Mouse (Mus musculus) regulatory T cell (primary cell): Measurements from ENCODE around the gene Ankfy1.

Experiments used
- in situ Hi-C: fragments of 300-600 bp; cut with MboI, MseI; formaldehyde crosslinking; loops from one replicate; pipeline ENCODE4 v1.15.1; 2025; ENCODE audit warnings: high pct_unique_total_duplicates

The Ankfy1 gene

DNA sequence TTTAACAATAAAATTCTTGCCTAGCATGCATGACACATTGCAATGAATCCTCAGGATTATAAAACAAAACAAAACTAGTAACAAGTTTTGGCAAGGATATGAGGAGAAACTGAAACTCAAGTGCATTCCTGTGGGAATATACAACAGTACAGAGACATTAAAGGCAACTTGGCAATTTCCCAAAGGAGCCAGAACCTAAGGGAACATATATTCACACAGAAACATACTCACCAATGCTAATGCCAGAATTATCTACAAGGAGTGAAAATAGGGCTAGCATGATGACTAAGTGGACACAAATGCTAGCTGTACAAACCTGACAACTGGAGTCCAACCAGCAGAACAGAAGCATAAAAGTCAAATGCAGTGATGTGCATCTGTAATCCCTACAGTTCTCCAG is 102.2 kb downstream of the Ankfy1 start:
- in situ Hi-C loops: no loop called here

DNA sequence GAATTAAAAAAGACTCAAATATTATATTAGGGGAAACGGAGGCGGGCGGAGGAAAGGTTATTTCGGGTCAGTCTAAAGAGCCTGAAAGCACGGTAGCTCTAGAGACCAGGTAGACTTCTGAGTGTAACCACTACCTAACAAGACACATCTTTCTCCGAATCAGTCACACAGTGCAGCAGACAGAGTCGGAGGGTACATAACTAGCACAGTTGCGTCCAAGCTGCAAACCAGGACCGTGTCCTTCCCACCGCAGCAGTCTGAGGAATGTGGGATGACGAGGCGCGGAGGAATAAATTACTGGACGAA is 105.3 kb downstream of the Ankfy1 start:
- in situ Hi-C loops: no loop called here

DNA sequence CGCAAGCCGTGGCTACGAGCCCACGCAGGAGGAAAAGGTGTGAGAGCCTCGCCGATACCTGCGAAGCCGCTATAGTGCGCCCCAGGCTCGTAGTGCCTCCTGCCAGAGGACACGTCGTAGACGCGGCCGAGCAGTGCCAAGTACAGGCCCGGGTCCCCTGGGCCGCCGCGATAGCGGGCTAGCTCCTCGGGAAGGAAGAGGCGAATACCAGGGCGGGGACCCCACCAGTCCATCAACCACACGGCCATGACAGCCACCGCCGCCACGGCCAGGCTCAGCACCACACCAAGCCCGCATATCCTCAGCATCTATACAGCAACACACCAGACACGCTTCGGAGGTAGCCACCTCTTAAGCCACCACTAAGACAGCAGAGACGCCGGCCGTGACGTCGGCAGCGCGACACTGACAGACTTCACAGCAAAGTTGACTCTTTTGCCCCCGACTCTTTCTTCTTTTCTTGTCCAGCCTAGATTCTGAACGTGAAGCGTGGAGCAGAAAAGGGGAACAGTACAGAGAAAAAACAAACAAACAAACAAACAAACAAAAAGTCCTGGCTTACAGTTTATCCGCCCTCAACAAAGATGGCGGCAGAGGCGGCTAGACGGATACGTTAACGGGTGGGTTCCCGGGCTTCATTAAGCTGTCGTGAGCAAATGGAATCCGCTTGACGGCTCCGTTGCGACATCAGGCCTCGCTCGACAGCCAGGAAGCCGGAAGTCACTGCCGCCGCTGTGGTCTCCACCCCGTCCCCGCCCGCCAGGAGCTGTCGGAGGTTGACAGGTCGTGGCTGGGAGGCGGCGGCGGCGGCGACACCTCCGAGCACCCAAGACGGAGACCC is 105.9 kb downstream of the Ankfy1 start, which contains the start of the genes Cyb5d2 and Zzef1:
Cyb5d2 (minus strand) TSS at position 688 of the 841 bp plus-strand sequence.
Zzef1 (plus strand) TSS at position 772 of the 841 bp plus-strand sequence.
- in situ Hi-C loops: no loop called here

DNA sequence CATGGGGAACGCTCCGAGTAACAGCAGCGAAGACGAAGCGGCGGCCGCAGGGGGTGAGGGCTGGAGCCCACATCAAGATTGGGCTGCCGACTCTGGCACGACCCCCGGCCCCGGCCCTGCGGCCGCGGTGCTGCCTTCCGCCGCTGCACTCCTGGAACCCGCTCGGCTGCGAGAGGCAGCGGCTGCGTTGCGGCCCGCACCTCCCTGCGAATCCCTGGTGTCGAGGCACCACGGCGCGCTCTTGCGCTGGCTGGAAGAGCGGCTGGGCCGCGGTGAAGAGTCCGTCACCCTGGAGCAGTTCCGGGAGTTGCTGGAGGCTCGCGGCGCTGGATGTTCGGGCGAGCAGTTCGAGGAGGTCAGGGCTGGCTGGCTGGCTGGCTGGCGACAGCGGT is 106.5 kb downstream of the Ankfy1 start:
- in situ Hi-C loops: no loop called here

DNA sequence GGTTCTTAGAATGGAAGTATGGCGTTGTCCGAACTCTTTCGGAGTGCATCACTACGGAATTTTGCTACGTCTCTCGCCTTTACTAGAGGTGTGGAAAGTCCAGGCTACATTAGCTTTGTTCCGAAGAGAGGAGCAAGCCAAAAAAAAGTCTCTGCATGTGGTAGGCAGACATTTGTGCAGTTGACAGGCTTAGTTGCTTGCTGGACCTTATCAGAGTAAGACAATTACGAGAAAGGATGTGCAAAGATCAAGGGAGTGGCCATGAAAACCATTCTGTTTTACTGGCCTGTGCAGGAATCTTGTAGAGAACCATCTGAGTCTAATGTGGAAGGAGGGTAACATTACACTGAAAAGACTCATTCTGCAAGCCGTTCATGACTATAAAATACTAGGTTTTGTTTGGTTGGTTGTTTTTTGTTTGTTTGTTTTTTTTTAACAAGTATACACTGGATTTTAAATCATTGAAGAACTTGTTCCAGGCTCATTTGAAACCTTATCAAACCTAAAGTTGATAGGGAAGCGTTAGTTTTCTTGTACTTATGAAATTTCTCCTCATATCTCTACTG is 107.0 kb downstream of the Ankfy1 start:
- in situ Hi-C loops: no loop called here

DNA sequence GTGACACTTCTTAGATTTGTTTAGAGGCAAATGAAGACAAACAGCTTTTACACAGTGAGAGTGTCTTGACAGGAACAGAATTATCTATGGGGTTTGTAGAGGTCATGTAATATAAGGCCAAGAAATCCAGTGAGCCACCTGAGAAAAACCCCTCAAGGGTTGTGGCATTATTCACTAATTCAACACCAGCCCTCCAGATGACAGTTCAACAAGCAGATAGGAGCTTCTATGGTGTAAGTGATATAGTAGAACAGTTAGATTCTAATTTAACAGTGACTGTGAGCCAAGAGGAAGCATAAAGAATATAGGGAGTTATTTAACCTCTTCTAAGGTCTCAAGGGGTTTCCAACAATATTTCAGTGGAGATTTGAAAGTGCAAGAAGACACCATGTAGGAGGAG is 108.3 kb downstream of the Ankfy1 start:
- in situ Hi-C loops: no loop called here

DNA sequence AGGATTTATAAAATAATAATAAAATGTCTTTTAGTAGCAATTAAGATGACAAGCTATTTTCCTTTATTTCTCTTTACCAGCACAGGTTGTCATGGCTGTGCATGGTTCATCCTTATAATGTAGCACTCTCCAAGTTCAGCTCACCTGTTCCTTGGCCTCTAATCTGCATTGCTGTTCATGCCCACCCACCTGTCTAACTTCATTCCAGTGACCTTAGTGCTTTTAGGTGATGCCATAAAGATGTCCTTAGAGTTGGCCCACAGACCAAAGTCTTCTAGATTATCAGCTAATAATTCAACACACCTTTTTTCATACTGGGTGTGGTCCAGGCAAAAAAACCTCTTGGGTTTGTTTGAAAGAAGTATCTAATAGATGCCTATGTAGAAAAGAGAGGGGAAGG is 111.4 kb downstream of the Ankfy1 start:
- in situ Hi-C loops: no loop called here

DNA sequence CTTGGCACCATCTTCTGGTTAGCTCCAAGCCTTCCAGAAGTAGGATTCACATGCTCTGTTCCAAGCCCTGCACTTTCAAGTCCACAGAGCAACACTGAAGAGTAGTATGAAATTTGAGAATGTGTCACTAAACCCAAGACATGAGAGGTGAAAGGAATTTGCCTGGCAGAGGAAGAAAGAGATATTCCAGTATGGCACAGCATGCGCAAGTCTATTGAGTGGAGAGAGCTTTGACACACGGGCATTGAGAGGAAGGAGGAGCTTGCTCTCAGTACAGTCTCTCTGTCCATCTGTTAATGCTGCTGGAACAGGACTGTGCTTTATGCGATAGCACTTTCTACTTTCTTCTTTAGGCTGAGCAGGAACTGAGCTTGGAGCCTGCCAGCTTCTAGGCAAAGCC is 113.2 kb downstream of the Ankfy1 start:
- in situ Hi-C loops: no loop called here

DNA sequence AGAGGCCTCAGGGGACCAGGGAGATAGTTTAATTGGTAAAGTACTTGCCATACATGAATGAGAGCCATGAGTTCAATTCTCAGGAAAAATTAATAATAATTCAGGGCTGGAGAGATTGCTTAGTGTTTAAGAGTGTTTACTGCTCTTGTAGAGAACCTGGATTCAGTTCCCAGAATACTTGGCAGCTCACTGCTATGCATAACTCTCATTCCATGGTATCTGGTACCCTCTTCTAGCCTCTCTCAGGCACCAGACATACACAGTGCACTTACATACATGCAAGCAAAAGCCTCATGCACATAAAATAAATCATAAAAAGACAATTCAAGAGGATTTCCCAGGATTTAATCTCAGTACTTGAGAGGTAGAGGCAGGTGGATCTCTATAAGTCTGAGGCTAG is 114.8 kb downstream of the Ankfy1 start:
- in situ Hi-C loops: no loop called here

DNA sequence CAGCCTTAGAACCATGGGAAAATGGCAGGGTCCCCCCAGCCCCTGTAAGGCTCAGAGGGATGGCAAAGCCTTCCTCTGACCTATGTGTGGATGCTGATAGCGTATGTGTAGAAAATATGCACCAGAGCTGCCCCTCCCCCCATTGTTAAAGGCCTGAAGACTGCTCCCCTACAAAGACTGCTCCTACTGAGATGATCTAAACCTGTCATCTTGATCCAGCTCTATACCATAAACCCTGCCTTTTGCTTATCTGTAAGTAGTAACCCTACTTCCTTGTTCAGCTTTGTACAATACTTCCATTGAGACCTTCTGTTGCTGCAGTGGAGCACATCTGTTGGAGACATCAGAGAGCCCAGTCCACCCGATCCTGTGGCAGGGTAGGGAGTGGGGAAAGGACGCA is 115.4 kb downstream of the Ankfy1 start:
- in situ Hi-C loops: no loop called here

DNA sequence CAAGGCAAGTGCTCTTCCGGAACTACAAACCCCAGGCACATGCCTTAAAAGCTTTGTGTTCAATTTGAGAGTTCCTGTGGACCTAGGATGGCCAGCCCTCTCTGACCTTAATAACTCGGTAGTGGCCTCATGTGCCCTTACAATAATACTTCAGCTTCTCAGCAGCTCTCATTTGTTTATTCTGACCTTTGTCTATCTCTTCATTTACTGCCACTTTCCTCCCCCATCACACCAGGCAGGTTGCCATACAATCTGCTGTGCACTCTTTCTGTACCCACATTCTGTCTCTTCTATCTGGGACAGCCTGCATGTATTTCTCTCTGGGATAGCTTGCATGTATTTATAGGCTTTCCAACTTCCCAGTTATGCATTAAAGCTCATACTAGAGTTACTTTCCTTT is 116.8 kb downstream of the Ankfy1 start:
- in situ Hi-C loops: no loop called here

DNA sequence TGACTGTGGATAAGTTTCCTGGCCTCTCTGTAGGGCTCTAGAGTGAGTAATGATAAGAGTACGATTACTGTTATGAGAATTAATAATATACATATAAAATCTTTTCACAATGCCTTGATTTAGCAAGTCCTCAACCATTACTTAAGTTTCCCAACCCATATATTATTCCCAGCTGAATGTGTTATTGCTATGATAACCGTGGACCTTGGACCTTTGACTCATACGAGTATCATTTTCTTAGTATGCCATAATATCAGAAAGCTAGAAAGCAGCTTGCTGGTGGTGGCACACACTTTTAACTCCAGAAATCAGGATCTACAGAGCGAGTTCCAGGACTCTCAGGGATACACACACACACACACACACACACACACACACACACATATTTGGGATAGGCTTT is 118.2 kb downstream of the Ankfy1 start:
- in situ Hi-C loops: no loop called here

DNA sequence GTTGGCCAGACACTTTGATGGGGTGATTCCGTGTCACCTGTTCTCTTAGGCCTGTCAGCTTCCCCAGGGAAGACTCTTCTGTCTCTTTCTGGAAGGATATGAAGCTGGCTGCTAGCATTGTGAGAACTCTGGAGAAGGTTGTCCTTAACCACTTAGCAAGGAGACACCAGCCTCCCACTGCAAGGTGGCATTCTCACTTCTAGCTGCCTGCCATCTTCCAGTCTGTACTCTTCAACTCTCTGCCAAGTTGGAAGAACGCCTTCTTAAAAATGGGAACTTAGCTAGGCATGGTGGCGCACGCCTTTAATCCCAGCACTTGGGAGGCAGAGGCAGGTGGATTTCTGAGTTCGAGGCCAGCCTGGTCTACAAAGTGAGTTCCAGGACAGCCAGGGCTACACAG is 123.9 kb downstream of the Ankfy1 start:
- in situ Hi-C loops: no loop called here

DNA sequence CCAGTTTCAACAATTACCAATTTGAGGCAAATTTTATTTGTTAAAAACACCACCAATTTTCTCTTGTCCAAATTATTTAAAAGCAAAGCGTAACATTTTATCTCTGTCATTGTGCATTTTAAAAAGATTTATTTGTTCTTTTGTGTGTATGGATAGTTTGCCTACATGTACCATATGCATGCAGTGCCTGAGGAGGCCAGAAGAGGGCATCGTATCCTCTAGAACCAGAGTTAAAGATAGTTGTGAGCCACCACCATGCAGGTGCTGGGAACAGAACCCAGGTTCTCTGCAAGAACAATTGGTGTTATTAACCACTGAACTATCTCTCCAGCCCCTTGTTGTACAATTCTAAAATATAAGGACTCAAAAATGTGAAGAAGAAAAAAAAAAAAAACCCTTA is 124.4 kb downstream of the Ankfy1 start:
- in situ Hi-C loops: no loop called here

DNA sequence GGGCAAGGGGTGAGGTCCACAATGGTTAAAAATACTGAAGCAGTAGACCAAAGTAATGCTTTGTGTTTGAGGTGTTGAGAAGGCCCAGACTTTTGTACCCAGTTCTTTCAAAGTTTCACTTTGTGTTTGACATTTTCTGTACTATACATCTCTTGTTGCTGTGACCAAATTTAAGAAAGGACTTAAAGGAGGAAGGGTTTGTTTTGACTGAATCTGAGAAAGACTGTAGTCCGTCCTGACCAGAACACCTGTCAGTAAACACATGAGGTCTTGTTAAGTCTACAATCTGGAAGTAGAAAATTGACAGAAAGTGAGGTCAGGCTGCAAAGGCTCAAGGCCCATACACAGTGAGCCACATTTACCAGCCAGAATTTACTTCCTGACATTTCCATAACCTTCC is 127.1 kb downstream of the Ankfy1 start:
- in situ Hi-C loops: no loop called here

DNA sequence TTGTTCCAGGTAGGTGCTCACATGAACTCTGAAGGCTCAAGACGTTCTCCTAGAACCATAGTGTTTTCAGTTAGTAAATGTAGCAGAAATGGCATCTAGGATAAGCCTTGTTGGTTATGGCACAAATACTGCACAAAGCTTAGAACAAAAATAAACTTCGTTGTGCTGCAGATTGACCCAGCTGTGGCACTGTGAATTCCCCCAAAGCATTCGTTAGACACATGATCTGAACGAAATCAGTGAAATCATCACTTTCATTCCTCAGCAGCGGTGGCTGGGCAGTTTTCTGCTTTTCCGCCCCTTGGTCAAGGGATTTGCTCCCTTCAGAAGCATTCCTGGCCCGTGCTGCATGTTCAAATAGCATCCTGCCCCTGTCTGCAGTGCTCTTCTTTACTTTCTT is 128.3 kb downstream of the Ankfy1 start:
- in situ Hi-C loops: no loop called here

DNA sequence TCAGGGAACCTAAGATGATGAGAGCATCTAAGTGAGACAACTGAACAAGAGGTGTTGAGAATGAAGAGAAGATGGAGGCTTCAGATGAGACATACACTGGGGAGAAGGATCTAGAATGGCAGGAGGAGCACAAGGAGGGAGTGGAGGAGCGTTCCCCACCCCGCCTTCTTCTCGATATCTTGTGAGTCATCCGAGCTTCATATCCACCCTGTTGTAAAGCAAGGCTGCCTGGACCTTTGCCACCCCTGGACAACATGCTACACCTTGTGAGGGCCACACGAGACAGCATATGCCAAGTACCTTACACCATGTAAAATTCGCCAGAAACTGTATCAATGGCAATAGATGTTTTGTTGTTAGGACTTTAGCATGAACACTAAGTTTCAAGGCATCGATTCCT is 131.2 kb downstream of the Ankfy1 start:
- in situ Hi-C loops: no loop called here
